ENCODE assay signal across 8 mouse cellular contexts in the genomic region with DNA sequence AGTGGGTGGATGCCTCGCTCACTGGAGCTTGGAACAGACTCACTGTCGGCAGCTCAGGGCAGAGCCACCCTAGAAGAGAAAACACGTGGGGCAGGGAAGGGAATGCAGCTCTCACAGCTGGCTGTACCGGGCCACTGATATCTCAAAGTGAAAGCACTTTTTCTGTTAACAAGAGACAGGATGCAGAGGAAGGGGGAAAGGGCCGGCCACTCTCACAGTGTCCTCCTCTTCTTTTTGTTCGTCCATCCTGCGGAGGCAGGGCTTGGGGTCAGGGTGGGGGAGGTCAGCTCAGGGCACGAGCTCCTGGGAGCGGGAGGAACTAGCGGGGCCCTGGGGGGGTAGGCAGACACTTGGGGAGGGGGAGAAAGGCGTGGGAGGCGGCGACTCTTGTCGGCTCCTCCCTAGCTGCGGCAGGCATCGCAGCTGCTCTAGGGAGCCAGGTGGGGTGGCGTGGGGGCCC.
DNase-seq lines count a peak whose midpoint lies in the region; ATAC-seq and TF ChIP-seq lines count a peak whose summit lies in the region.

No protein-coding gene starts in this region.

- H3K4me3 ChIP-seq in lung, postnatal 0 days (ENCODE audit: low read depth, low read length) = peak overlapping the region; percentile 43

- H3K9me3 ChIP-seq in lung, postnatal 0 days (ENCODE audit: low read length) = no peaks in the 10 kb centered on the region

- DNase-seq in adrenal gland, postnatal 25 days = peak; percentile 25
- DNase-seq in heart, adult 9 months (ENCODE audit: low spot score in 2 of 2) = peak; percentile 10 to 32
- DNase-seq in kidney, adult 8-10 months = peak; percentile 21 to 26
- DNase-seq in lung, postnatal 0 days (ENCODE audit: low spot score) = peak; percentile 45
- peak; percentile 7 for DNase-seq in ovary, adult 18-20 months (ENCODE audit: low spot score)
- DNase-seq in layer of hippocampus, postnatal 14 days (ENCODE audit: low spot score in 2 of 2) = no peak

- ATAC-seq in CD4-positive, CD25-positive, alpha-beta regulatory T cell, adult 4 months = peak; percentile 78
- ATAC-seq in lung, postnatal 0 days = peak; percentile 57
- no peak for ATAC-seq in frontal cortex, adult (ENCODE audit: low TSS enrichment)

- H3K9ac ChIP-seq in lung, postnatal 0 days (replicated peaks; ENCODE audit: low read depth) = no peak overlapping the region

- no peak overlapping the region for H3K27ac ChIP-seq in lung, postnatal 0 days (ENCODE audit: low read length)

- WGBS in lung, postnatal 0 days = 22% methylated on average over 17 of the region's 17 CpGs

- H3K36me3 ChIP-seq in lung, postnatal 0 days (ENCODE audit: insufficient read depth, low read length) = no peaks in the 10 kb centered on the region

- peak overlapping the region; percentile 69 for H3K4me2 ChIP-seq in lung, postnatal 0 days (replicated peaks; ENCODE audit: low read depth, low read length)

- H3K27me3 ChIP-seq in lung, postnatal 0 days (replicated peaks; ENCODE audit: insufficient read depth, low read length) = no peaks in the 10 kb centered on the region

- no peaks in the 10 kb centered on the region for H3K4me1 ChIP-seq in lung, postnatal 0 days (ENCODE audit: insufficient read depth, low read depth, low read length)

- TF ChIP-seq CTCF in lung, postnatal 0 days (IDR thresholded peaks at IDR 0.05) = no peak

- no peak for TF ChIP-seq EP300 in lung, postnatal 0 days (IDR thresholded peaks at IDR 0.05)

Comparison
In these comparisons a context has a peak if more than half of its experiments do, and no peak if none do; other contexts are left out.
1. DNase-seq: peak in adrenal gland, postnatal 25 days (single experiment), heart, adult 9 months (2 of 2), kidney, adult 8-10 months (2 of 2), lung, postnatal 0 days (single experiment) and ovary, adult 18-20 months (single experiment); none in layer of hippocampus, postnatal 14 days (0 of 2).